Mouse (Mus musculus): ENCODE data around the gene BC049730.
"Not testable (repeated sequence)": the region's sequence is repeated elsewhere in the genome, so short reads cannot be mapped to it uniquely, and the experiment has no call there.

The BC049730 gene

GRCm38 (mm10) chr7:24708832-24709292 is at the start of gene BC049730:
Gene BC049730, plus strand, starts transcription at chr7:24709242.
- DNase-seq (ENCODE audit: low read depth, low spot score), result no peak

GRCm38 (mm10) chr7:24659737-24660357 is 49.2 kb upstream of the BC049730 start:
- DNase-seq (ENCODE audit: low read depth, low spot score), result no peak

- DNase-seq (ENCODE audit: low read depth, low spot score), result no peak
Observed at GRCm38 (mm10) chr7:24661118-24661904, 47.7 kb upstream of the BC049730 start.

GRCm38 (mm10) chr7:24662575-24662974 is 46.5 kb upstream of the BC049730 start:
- peak; percentile 64 for DNase-seq (ENCODE audit: low read depth, low spot score)

- DNase-seq (ENCODE audit: low read depth, low spot score), result no peak
Observed at GRCm38 (mm10) chr7:24664301-24664700, 44.7 kb upstream of the BC049730 start.

GRCm38 (mm10) chr7:24664959-24665358 is 44.1 kb upstream of the BC049730 start:
- no peak for DNase-seq (ENCODE audit: low read depth, low spot score)

- no peak for DNase-seq (ENCODE audit: low read depth, low spot score)
Observed at GRCm38 (mm10) chr7:24671944-24672439, 37.0 kb upstream of the BC049730 start.

GRCm38 (mm10) chr7:24676575-24676974 is 32.5 kb upstream of the BC049730 start, which contains the start of gene Tex101:
Gene Tex101, minus strand, starts transcription at chr7:24676675.
- no peak for DNase-seq (ENCODE audit: low read depth, low spot score)

- not testable (repeated sequence) for DNase-seq (ENCODE audit: low read depth, low spot score)
Observed at GRCm38 (mm10) chr7:24684121-24684520, 24.9 kb upstream of the BC049730 start.

GRCm38 (mm10) chr7:24687519-24687918 is 21.5 kb upstream of the BC049730 start:
- not testable (repeated sequence) for DNase-seq (ENCODE audit: low read depth, low spot score)

- not testable (repeated sequence) for DNase-seq (ENCODE audit: low read depth, low spot score)
Observed at GRCm38 (mm10) chr7:24692693-24693092, 16.3 kb upstream of the BC049730 start.

- not testable (repeated sequence) for DNase-seq (ENCODE audit: low read depth, low spot score)
Observed at GRCm38 (mm10) chr7:24697891-24698290, 11.2 kb upstream of the BC049730 start.

GRCm38 (mm10) chr7:24702841-24703240 is 6.2 kb upstream of the BC049730 start:
- not testable (repeated sequence) for DNase-seq (ENCODE audit: low read depth, low spot score)

- no peak for DNase-seq (ENCODE audit: low read depth, low spot score)
Observed at GRCm38 (mm10) chr7:24715039-24715438, 6.0 kb downstream of the BC049730 start.

GRCm38 (mm10) chr7:24726808-24727207 is 17.8 kb downstream of the BC049730 start, which contains the start of gene Gm4763:
Gene Gm4763, minus strand, starts transcription at chr7:24726908.
- DNase-seq (ENCODE audit: low read depth, low spot score), result not testable (repeated sequence)

GRCm38 (mm10) chr7:24735970-24736670 is 27.1 kb downstream of the BC049730 start:
- DNase-seq (ENCODE audit: low read depth, low spot score), result peak; percentile 8

- no peak for DNase-seq (ENCODE audit: low read depth, low spot score)
Observed at GRCm38 (mm10) chr7:24750695-24751094, 41.7 kb downstream of the BC049730 start.

- no peak for DNase-seq (ENCODE audit: low read depth, low spot score)
Observed at GRCm38 (mm10) chr7:24751610-24752009, 42.6 kb downstream of the BC049730 start.

- DNase-seq (ENCODE audit: low read depth, low spot score), result no peak
Observed at GRCm38 (mm10) chr7:24753476-24753875, 44.4 kb downstream of the BC049730 start.

GRCm38 (mm10) chr7:24758520-24758919 is 49.5 kb downstream of the BC049730 start:
- DNase-seq (ENCODE audit: low read depth, low spot score), result no peak

- no peak for DNase-seq (ENCODE audit: low read depth, low spot score)
Observed at GRCm38 (mm10) chr7:24760211-24760610, 51.2 kb downstream of the BC049730 start, which contains the start of gene Cd177. Gene Cd177, minus strand, starts transcription at chr7:24760311.

- no peak for DNase-seq (ENCODE audit: low read depth, low spot score)
Observed at GRCm38 (mm10) chr7:24761161-24761560, 52.1 kb downstream of the BC049730 start.

All from retina, postnatal 7 days (tissue).